In the genomic region with DNA sequence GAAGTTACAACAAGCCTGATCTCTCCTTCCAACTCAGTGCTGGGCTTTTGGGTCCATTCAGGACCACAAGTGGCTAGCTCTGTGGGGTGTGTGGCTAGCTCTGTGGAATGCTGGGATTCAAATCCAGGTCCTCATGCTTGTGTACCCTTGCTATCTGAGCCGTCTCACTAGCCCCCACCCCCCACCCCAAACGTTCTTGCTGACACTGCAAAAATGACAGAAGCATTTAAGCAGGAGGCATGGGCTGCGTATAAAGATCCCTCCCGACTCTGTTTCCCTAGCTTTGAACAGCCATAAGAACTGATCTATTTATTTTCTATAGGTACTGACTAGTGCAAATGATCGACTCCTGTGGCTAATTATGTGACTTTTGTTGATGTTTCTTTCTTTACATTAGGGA, we compare ENCODE assay signal across 27 mouse cellular contexts.
"Had no signal": no experiment of that assay in that cellular context is flagged by ENCODE, and none has a peak within 500 bp of the region (broad histone marks: within the 10 kb centered on the region; RNA-seq: fewer than 3 reads in every experiment).

No protein-coding gene starts in this region.

- H3K27me3 ChIP-seq: embryonic facial prominence, embryonic 12.5 days; embryonic facial prominence, embryonic 13.5 days; embryonic facial prominence, embryonic 15.5 days; forebrain, embryonic 12.5 days; forebrain, embryonic 13.5 days; forebrain, embryonic 15.5 days had no signal

- H3K36me3 ChIP-seq: embryonic facial prominence, embryonic 10.5 days; embryonic facial prominence, embryonic 12.5 days; embryonic facial prominence, embryonic 13.5 days; embryonic facial prominence, embryonic 15.5 days; forebrain, embryonic 10.5 days; forebrain, embryonic 12.5 days; forebrain, embryonic 15.5 days had no signal

- H3K4me1 ChIP-seq: embryonic facial prominence, embryonic 10.5 days; embryonic facial prominence, embryonic 12.5 days; embryonic facial prominence, embryonic 13.5 days; embryonic facial prominence, embryonic 15.5 days; forebrain, embryonic 10.5 days; forebrain, embryonic 12.5 days; forebrain, embryonic 13.5 days; forebrain, embryonic 15.5 days had no signal

- DNase-seq: cerebellum, adult 9-10 months; cerebellum, adult 9-11 months; cerebellum, postnatal 10 days; cerebellum, postnatal 14 days; cerebellum, postnatal 25 days; cerebellum, postnatal 36 days; embryo, embryonic 11 days; forebrain, postnatal 0 days; gastrocnemius, adult 2 months; gastrocnemius, postnatal 10 days; gastrocnemius, postnatal 14 days; gastrocnemius, postnatal 25 days; gastrocnemius, postnatal 36 days; heart, adult 11 months; heart, adult 18-20 months; heart, adult 2 months had no signal

- H3K9me3 ChIP-seq: embryonic facial prominence, embryonic 10.5 days; embryonic facial prominence, embryonic 12.5 days; embryonic facial prominence, embryonic 13.5 days; embryonic facial prominence, embryonic 15.5 days; forebrain, embryonic 12.5 days; forebrain, embryonic 13.5 days; forebrain, embryonic 15.5 days had no signal

- H3K4me2 ChIP-seq: embryonic facial prominence, embryonic 12.5 days; embryonic facial prominence, embryonic 13.5 days; embryonic facial prominence, embryonic 15.5 days; forebrain, embryonic 12.5 days; forebrain, embryonic 13.5 days; forebrain, embryonic 15.5 days had no signal

- H3K4me3 ChIP-seq: embryonic facial prominence, embryonic 10.5 days; embryonic facial prominence, embryonic 12.5 days; embryonic facial prominence, embryonic 13.5 days; embryonic facial prominence, embryonic 15.5 days; erythroblast, embryonic 14.5 days; forebrain, embryonic 10.5 days; forebrain, embryonic 12.5 days; forebrain, embryonic 13.5 days; forebrain, embryonic 15.5 days; gastrocnemius, adult 2 months; heart, adult 2 months had no signal

- H3K27ac ChIP-seq: embryonic facial prominence, embryonic 10.5 days; embryonic facial prominence, embryonic 12.5 days; embryonic facial prominence, embryonic 13.5 days; embryonic facial prominence, embryonic 15.5 days; forebrain, embryonic 10.5 days; forebrain, embryonic 12.5 days; forebrain, embryonic 13.5 days; forebrain, embryonic 15.5 days; gastrocnemius, adult 2 months; heart, adult 2 months had no signal

- ATAC-seq: forebrain, embryonic 13.5 days; forebrain, embryonic 14.5 days; forebrain, embryonic 15.5 days; forebrain, embryonic 16.5 days; forebrain, postnatal 0 days had no signal

- H3K9ac ChIP-seq: embryonic facial prominence, embryonic 12.5 days; embryonic facial prominence, embryonic 13.5 days; embryonic facial prominence, embryonic 15.5 days; forebrain, embryonic 12.5 days; forebrain, embryonic 13.5 days; forebrain, embryonic 15.5 days; forebrain, postnatal 0 days had no signal
